Mouse (Mus musculus): ENCODE results near the gene Tmem8.
A peak's percentile ranks its signal among the peaks of the same experiment; 100 is the strongest.
"Not testable (repeated sequence)": the region's sequence is repeated elsewhere in the genome, so short reads cannot be mapped to it uniquely, and the experiment has no call there.

Gene Tmem8

GRCm38 (mm10) chr17:26113181-26113948, at the start of gene Tmem8:
Gene Tmem8, plus strand, starts transcription at chr17:26113299.
- DNase-seq (ENCODE audit: low spot score), result no peak

- DNase-seq (ENCODE audit: low spot score), result no peak
Measured at GRCm38 (mm10) chr17:26064916-26065315, 48.2 kb upstream of the Tmem8 start.

DNA sequence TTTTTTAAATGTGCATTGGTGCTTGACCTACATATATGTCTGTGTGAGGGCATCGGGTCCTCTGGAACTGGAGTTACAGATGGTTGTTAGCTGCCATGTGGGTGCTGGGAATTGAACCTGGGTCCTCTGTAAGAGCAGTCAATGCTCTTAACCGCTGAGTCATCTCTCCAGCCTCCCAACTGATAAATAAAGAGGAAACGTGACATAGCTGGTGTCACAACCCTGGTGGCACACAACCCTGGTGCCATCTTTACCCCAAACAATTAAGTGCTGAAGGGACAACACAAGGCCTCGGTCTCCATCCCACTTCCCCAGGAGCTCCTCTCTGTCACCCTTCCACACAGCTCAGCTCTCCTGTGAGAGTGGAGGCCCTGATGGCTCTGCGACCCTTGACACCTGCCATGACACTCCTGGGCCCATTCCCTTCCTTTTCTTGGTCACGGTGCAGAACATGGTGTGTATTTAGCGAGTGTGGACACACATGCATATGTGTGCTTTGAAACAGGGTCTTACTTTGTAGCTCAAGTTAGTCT, 46.5 kb upstream of the Tmem8 start:
- DNase-seq (ENCODE audit: low spot score), result no peak

DNA sequence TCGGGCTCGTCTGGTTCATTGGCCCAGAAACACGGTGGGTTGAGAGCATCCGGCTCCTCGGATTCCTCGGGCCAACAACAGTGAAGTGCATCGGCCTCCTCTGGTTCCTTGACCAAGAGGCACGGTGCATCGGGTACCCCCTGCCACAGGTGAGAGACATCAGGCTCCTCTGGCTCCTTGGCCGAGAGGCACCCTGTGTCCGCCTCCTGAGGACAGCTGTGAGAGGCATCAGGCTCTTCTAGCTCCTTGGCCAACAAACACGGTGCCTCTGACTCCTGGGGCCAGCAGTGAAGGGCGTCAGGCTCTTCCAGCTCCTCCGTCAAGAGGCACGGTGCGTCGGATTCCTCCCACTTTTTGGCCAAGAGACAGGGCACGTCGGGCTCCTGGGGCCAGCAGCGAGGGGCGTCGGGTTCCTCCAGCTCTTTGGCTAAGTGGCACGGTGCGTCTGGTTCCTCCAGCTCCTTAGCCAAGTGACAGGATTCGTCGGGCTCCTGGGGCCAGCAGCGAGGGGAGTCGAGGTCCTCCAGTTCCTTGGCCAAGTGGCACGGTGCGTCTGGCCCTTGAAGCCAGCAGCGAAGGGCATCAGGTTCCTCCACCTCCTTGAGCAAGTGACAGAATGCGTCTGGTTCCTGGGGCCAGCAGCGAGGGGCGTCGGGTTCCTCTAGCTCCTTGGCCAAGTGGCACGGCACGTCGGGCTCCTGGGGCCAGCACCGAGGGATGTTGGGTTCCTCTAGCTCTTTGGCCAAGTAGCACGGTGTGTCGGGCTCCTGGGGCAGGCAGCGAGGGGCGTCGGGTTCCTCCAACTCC, 44.9 kb upstream of the Tmem8 start:
- no peak for DNase-seq (ENCODE audit: low spot score)

DNA sequence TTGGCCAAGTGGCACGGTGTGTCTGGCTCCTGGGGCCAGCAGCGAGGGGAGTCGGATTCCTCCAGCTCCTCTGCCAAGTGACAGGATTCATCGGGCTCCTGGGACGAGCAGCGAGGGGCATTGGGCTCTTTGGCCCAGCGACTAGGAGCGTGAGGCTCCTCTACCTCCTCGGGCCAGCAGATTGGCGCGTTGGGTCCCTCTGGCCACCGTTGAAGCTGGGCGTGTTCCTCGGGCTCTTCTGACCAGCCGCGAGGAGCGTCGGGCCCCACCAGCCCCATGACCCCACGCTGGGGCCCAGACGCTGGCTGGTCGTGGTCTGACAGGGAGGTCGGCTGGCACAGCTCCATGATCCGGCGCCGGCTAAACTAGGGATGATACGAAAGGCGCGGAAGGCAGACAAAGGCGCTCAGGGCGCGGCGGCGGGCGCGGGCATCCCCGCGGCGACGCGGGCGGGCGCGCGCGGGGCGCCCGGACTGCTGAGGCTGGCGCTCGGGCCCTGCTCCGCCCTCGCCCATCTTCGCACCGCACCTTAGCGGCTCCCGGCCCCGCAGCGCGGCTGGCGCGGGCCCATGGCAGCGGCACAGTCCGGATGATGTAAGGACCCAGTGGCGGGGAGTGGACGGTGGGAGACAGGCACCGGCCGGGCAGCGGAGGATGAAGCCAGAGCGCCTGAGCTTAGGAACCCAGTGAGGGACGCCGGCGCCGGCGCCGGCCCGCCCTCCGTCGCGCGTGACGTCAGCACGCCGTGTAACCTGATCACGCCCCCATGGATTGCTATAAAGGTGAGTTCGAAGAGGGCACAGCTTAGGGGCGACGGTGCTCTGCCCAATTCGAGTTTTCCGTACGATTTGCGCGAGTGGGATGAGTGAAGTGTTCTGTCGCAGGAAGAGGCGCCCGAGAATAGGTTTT, 44.0 kb upstream of the Tmem8 start, which contains the start of gene Rab11fip3:
Gene Rab11fip3 (minus strand): TSS at position 725 of the 909 bp plus-strand sequence.
- peak; percentile 65 for DNase-seq (ENCODE audit: low spot score)

DNA sequence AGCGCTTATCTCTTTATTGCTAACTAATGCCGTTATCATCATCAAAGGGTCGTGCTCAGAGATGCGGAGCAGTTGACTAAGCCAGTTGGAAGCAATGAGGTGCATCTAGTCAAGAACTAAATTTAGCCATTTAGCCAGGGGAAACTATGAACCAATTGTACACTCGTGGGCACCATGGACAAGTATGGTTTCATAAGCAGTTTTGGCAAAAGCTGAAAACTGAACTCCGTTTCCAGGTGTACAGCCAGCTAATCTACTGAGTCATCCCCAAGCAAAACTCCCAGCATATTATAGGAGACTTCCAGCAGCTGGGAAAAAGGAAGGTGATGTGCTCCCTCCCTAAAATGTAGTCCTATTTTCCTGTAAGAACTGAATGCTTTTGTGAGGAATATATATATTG, 43.0 kb upstream of the Tmem8 start:
- DNase-seq (ENCODE audit: low spot score), result no peak

DNA sequence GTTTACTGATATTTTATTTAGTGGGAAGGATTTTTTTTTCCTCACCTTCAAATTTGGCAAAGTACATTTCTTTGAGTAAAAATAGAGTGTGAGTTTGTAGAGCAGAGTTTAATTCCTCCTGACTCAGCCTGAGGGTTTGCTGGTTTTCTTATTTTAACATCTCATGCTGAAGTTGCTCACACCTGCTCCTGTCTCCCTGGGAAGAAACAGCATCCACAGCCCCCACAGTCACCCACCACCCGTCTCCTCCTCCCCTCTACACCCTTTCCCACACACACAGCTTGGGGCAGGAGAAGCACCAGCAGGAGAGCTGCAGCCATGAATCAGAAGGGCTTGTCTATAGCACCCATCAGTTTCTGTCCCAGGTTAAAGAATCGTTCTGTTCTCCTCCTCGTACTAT, 37.9 kb upstream of the Tmem8 start:
- DNase-seq (ENCODE audit: low spot score), result no peak

GRCm38 (mm10) chr17:26078851-26079250, 34.2 kb upstream of the Tmem8 start:
- no peak for DNase-seq (ENCODE audit: low spot score)

DNA sequence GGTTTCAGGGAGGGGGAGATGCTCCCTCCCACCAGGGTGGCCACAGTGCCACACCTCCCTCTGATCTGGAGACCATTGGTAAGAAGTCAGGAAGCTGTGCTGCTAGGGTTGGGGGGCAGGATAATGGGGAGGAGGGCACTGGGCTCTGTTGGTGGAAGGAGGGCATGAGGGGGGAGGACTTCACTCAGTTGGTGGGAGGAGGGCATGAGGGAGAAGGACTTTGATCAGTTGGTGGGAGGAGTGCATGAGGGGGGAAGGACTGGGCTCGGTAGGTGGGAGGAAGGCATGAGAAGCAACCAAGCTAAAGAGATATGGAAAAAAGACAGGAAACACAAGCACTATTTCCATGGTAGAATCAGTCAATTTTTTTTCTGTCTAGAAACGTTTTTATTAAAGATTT, 32.2 kb upstream of the Tmem8 start:
- DNase-seq (ENCODE audit: low spot score), result no peak

DNA sequence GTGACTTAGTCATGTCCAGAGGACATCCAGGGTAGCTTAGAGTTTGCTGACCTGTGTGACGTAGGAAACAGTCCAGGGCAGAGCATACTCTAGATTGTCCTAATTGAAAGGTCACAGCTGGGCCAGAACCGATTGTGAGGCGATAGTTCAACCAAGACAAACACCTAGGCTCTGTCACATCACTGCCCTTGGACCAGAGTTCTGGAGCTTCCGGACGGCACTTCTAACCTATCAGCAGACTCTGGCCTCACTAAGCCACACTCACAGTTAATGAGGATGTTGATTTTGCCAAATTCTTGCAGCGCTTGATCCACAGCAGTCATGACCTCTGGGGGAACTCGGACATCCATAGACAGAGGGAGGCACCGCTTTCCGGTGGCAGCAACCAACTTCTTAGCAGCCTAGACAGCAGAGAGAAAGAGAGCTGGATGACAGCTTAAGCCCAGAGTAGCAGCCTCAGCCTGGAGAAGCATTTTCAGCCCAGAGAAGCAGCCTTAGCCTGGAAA, 26.0 kb upstream of the Tmem8 start:
- no peak for DNase-seq (ENCODE audit: low spot score)

DNA sequence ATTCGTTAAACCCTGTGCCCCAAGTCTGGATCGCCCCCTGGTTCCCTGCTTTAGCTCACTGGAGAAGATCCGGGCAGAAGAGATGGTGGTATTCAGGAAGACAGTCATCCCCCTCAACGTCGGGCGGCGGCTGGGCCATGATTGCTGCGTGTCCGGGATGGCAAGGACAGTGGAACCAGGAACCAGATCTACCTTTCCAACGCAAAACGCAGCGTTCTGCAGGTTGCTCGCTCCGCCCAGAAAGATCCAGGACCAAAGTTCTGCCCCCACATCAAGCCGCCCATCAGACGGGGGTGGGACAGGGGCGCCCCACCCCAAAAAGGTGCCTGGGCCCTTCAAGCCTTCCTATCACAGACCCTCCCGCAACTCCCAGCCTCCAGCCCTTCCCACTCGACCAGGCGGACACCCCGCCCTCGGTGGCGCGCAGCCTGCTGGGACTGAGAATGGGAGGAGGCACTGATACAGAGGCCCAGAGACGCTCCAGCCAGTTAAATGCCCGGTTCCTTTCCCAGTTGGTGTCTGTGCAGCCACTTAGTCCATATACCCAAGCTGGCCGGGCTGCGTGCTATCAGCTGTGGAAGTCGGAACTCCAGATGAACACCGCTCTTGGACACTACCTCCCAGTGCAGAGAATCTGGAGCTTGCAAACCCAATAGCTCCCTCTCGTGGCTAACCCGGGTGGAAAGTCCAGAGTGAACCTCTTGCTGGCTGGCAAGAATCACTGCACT, 23.0 kb upstream of the Tmem8 start, which contains the start of gene Decr2:
Gene Decr2 (minus strand): TSS at position 433 of the 728 bp plus-strand sequence.
- DNase-seq (ENCODE audit: low spot score), result peak; percentile 86

- no peak for DNase-seq (ENCODE audit: low spot score)
Measured at GRCm38 (mm10) chr17:26094531-26095110, 18.5 kb upstream of the Tmem8 start.

GRCm38 (mm10) chr17:26095121-26095740, 17.9 kb upstream of the Tmem8 start, which contains the start of gene Nme4:
Gene Nme4, minus strand, starts transcription at chr17:26095602.
- DNase-seq (ENCODE audit: low spot score), result peak; percentile 22

DNA sequence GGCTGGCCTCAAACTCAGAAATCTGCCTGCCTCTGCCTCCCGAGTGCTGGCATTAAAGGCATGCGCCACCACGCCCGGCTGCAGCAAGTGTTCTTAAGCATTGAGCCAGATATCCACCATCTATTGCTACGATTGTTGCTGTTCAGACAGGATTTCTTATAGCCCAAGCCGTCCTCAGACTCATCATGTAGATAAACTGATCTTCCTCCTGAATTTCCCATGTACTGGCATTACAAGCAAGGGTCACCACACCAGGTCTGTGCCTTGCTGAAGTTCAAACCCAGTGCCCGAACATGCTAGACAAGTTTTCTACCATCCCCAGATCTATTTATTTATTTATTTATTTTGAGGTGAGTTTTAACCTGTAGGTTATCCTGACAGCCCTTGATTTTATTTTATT, 14.6 kb upstream of the Tmem8 start:
- no peak for DNase-seq (ENCODE audit: low spot score)

- not testable (repeated sequence) for DNase-seq (ENCODE audit: low spot score)
Measured at GRCm38 (mm10) chr17:26099316-26099715, 13.8 kb upstream of the Tmem8 start.

DNA sequence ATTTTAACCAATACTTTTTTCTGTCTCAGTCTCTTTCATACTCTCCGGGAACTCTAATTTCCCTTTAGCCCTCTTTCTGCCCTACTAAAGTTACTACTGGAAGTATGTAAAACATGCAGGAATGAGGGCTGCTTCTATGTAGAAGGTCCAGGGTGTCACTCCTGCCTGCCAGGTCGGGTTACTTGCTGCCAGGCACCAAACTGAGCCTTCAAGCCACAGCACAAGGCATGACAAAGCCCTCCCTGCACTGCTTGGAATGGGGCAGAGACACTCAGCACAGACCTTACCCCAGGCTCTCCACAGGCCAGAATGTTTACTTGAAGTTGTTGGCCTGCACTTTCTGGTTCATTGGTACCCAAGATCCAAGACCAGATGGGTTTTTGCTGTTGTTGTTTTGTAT, 12.9 kb upstream of the Tmem8 start:
- no peak for DNase-seq (ENCODE audit: low spot score)

DNA sequence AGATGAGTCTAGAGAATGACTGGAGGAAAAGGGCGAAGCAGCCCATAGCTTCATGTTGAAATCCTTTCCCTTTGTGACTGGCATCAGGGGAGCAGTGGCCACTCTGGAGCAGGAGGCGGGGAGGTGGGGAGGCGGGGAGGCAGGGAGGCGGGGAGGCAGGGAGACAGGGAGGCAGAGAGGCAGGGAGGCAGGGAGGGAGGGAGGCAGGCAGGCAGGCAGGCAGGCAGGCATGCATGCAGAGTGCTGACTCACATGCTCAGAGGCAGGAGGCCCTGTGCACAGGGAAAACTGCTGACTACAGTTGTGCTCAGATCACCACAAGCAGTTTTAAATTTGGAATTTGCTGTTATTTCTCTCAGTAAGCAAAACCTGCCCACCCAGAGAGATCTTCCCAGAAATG, 11.6 kb upstream of the Tmem8 start:
- DNase-seq (ENCODE audit: low spot score), result no peak

DNA sequence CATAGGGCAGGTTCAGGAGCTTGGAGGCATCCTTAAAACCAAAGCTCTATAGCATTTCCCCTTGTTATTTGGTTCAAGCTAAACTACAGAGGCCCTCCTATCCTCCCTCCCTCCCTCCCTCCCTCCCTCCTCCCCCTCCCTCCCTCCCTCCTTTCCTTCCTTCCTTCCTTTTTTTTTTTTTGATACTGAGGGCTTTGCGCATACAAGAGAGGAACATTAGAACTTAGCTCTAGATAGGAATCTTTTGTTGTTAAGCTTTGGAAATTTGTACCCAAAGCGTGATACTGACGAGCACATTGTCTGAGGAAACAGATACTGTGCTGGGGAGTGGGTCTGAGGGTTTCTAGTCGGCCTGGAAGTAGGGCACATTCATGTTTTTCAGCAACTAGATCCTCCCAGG, 7.5 kb upstream of the Tmem8 start:
- no peak for DNase-seq (ENCODE audit: low spot score)

GRCm38 (mm10) chr17:26110156-26110555, 2.9 kb upstream of the Tmem8 start:
- no peak for DNase-seq (ENCODE audit: low spot score)

- DNase-seq (ENCODE audit: low spot score), result no peak
Measured at GRCm38 (mm10) chr17:26111024-26111423, 2.1 kb upstream of the Tmem8 start.
